Mouse (Mus musculus) embryonic facial prominence, embryonic 12.5 days (tissue): ENCODE data around the gene Uaca. TPM values are rescaled to one million over a fixed set of nuclear protein-coding genes. Genes with fewer than 3 reads are reported as not detected.

Source experiments
- ATAC-seq: fragments of 200-750 bp; cut with Nextera tagmentation; 2 replicates; pipeline ENCODE4 v1.8.0; 2017; ENCODE audit not compliant: insufficient number of reproducible peaks, insufficient read depth, low FRiP score, low TSS enrichment
- H3K27ac ChIP-seq: fragments of 300-500 bp; sonication (generic); 2 replicates; pipeline ENCODE4 v1.5.1; 2016; ENCODE audit warnings: mild to moderate bottlenecking
- H3K27me3 ChIP-seq: fragments of 300-500 bp; sonication (generic); 2 replicates; pipeline ENCODE4 v1.6.1; 2016; ENCODE audit warnings: mild to moderate bottlenecking, moderate library complexity
- H3K36me3 ChIP-seq: fragments of 300-500 bp; sonication (generic); 2 replicates; pipeline ENCODE4 v1.6.1; 2016; ENCODE audit warnings: mild to moderate bottlenecking
- H3K4me1 ChIP-seq: fragments of 300-500 bp; sonication (generic); 2 replicates; pipeline ENCODE4 v1.6.1; 2016
- H3K4me2 ChIP-seq: fragments of 300-500 bp; sonication (generic); replicated peaks from 2 replicates; pipeline ENCODE4 v1.6.1; 2016; ENCODE audit warnings: mild to moderate bottlenecking, moderate library complexity
- H3K4me3 ChIP-seq: fragments of 300-500 bp; sonication (generic); 2 replicates; pipeline ENCODE4 v1.5.1; 2016; ENCODE audit warnings: mild to moderate bottlenecking
- H3K9ac ChIP-seq: fragments of 300-500 bp; sonication (generic); 2 replicates; pipeline ENCODE4 v1.6.1; 2016; ENCODE audit warnings: mild to moderate bottlenecking, moderate library complexity
- H3K9me3 ChIP-seq: fragments of 300-500 bp; sonication (generic); 2 replicates; pipeline ENCODE4 v1.6.1; 2016; ENCODE audit warnings: mild to moderate bottlenecking, moderate library complexity
- WGBS: fragments of 180-500 bp; shearing (Covaris S2); methylation state at CpG from one replicate; pipeline ENCODE4 v1.1.7; 2016; 5-methylcytosine and 5-hydroxymethylcytosine counted together
- polyA plus RNA-seq: library from polyadenylated mRNA; unstranded; fragments of >200 nt; fragmentation: Nextera tagmentation; extraction: Ambion mirVana; gene quantifications from 2 replicates; pipeline ENCODE4 v1.2.1, GENCODE M21; 2016

Gene Uaca
- polyA plus RNA-seq, 1 experiment from 2014 or later: 37.1 TPM

- Histone ChIP-seq H3K27me3 (no peaks in the 10 kb centered on the region), H3K9ac (no peak overlapping the region), H3K4me3 (no peak overlapping the region), H3K4me1 (0 out of 2 replicates have a peak, but pooled peaks cover under 1% of the 10 kb centered on the region), H3K36me3 (peaks cover 35% of the 10 kb centered on the region; the same call in 1 of the 2 replicates), H3K27ac (no peak overlapping the region), H3K4me2 (no peak overlapping the region), H3K9me3 (no peaks in the 10 kb centered on the region)
- WGBS: 89% methylated on average over 28 of the region's 28 CpGs
- no peak for ATAC-seq
Observed at GRCm38 (mm10) chr9:60870919-60871503, 76.7 kb downstream of the Uaca start.

- H3K9me3 ChIP-seq: no peaks in the 10 kb centered on the region
- no peak overlapping the region for H3K9ac ChIP-seq
- H3K27ac ChIP-seq: no peak overlapping the region
- no peaks in the 10 kb centered on the region for H3K4me1 ChIP-seq
- WGBS: 83% methylated on average over 13 of the region's 13 CpGs
- H3K4me3 ChIP-seq: no peak overlapping the region
- H3K27me3 ChIP-seq: no peaks in the 10 kb centered on the region
- no peak for ATAC-seq
- H3K4me2 ChIP-seq: no peak overlapping the region
- H3K36me3 ChIP-seq: peaks cover 42% of the 10 kb centered on the region
Observed at GRCm38 (mm10) chr9:60873257-60874054, 79.1 kb downstream of the Uaca start.

DNA sequence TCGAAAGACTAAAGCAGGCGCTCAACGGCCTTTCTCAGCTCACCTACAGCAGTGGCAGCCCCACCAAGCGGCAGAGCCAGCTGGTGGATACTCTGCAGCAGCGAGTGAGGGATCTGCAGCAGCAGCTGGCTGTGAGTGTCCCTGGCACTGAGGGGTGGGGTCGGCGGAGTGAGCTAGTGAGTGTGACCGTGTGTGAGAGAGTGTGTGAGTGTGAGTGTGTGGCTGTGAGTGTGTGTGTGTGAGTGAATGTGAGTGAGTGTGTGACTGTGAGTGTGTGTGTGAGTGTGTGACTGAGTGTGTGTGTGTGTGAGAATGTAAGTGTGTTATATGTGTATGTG, 79.7 kb downstream of the Uaca start:
- peaks cover 42% of the 10 kb centered on the region for H3K36me3 ChIP-seq
- ATAC-seq: no peak
- no peaks in the 10 kb centered on the region for H3K27me3 ChIP-seq
- WGBS: 95% methylated on average over 8 of the region's 8 CpGs
- no peak overlapping the region for H3K9ac ChIP-seq
- no peak overlapping the region for H3K27ac ChIP-seq
- no peak overlapping the region for H3K4me3 ChIP-seq
- H3K4me2 ChIP-seq: no peak overlapping the region
- no peaks in the 10 kb centered on the region for H3K9me3 ChIP-seq
- no peaks in the 10 kb centered on the region for H3K4me1 ChIP-seq

DNA sequence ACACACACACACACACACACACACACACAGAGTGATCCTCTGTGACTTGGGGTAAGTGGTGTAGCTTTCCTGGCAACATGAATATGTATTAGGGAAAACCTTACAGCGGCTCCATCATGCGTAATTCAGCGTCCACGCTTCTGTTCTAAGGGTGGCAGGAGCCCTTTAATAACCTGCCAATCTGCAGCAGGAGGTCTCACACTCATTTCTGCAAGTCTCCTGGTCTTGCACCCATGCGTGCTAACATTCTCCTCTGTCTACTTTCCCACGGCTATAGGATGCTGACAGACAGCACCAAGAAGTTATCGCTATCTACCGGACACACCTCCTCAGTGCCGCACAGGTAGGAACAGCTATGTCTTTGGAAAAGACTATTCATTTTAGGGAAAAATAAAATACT, 81.7 kb downstream of the Uaca start:
- Histone ChIP-seq H3K9ac (no peak overlapping the region), H3K27me3 (no peaks in the 10 kb centered on the region), H3K4me1 (no peaks in the 10 kb centered on the region), H3K4me3 (no peak overlapping the region), H3K27ac (no peak overlapping the region), H3K36me3 (peaks cover 37% of the 10 kb centered on the region), H3K4me2 (no peak overlapping the region), H3K9me3 (no peaks in the 10 kb centered on the region)
- WGBS: 90% methylated on average over 9 of the region's 9 CpGs
- ATAC-seq: no peak

- no peak overlapping the region for H3K4me2 ChIP-seq
- no peaks in the 10 kb centered on the region for H3K27me3 ChIP-seq
- H3K4me3 ChIP-seq: no peak overlapping the region
- 70% methylated on average over 8 of the region's 8 CpGs for WGBS
- no peaks in the 10 kb centered on the region for H3K9me3 ChIP-seq
- no peak overlapping the region for H3K27ac ChIP-seq
- no peak overlapping the region for H3K9ac ChIP-seq
- peaks cover 32% of the 10 kb centered on the region for H3K36me3 ChIP-seq
- no peak for ATAC-seq
- H3K4me1 ChIP-seq: no peaks in the 10 kb centered on the region
Observed at GRCm38 (mm10) chr9:60876531-60876930, 82.2 kb downstream of the Uaca start.

DNA sequence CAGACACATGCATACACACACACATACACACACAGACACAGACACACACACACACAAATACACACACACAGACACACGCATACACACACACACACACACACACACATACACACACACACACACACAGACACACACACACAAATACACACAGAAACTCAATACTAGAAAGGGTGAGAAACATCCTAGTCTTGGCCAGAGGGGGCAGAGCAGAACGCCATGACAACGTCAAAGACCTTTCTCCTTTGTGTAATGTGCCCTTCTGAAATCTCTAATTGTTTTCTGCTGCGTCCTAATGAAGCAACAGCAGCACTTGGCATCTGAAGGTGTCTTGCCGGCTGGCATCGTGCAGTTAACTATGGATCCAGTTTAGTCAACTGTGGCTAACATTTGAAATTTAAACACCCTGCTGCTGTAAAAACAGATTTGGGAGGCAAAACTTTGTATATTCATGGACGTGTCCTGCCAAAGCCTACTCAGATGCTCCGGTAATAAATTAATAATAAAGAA, 83.8 kb downstream of the Uaca start:
- no peaks in the 10 kb centered on the region for H3K27me3 ChIP-seq
- no peak overlapping the region for H3K27ac ChIP-seq
- H3K9ac ChIP-seq: no peak overlapping the region
- WGBS: 79% methylated on average over 8 of the region's 8 CpGs
- H3K4me1 ChIP-seq: no peaks in the 10 kb centered on the region
- no peak for ATAC-seq
- H3K9me3 ChIP-seq: no peaks in the 10 kb centered on the region
- H3K4me2 ChIP-seq: no peak overlapping the region
- no peak overlapping the region for H3K4me3 ChIP-seq
- peaks cover 27% of the 10 kb centered on the region for H3K36me3 ChIP-seq

DNA sequence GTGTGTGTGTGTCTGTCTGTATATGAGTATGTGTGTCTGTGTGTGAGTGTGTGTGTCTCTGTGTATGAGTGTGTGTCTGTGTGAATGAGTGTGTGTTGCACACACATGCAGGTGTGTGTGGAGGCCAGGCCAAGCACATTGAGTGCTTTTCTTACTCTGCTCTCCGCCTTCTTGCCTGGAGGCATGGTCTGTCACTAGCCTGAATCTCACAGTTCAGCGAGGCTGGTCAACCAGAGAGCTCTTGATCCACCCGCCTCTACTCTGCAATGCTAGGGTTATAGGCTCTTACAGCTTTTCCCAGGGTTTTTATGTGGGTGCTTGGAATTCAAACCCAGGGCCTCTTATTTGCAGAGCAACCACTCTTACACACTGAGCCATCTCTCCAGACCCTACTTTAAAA, 84.3 kb downstream of the Uaca start:
- Histone ChIP-seq H3K9me3 (no peaks in the 10 kb centered on the region), H3K4me3 (no peak overlapping the region), H3K27ac (no peak overlapping the region), H3K4me2 (no peak overlapping the region), H3K4me1 (no peaks in the 10 kb centered on the region), H3K9ac (no peak overlapping the region), H3K27me3 (no peaks in the 10 kb centered on the region), H3K36me3 (peaks cover 27% of the 10 kb centered on the region)
- 58% methylated on average over 3 of the region's 3 CpGs for WGBS
- no peak for ATAC-seq

- no peak overlapping the region for H3K4me2 ChIP-seq
- H3K27me3 ChIP-seq: no peaks in the 10 kb centered on the region
- no peak for ATAC-seq
- 60% methylated on average over 6 of the region's 6 CpGs for WGBS
- H3K9me3 ChIP-seq: no peaks in the 10 kb centered on the region
- no peak overlapping the region for H3K27ac ChIP-seq
- H3K9ac ChIP-seq: no peak overlapping the region
- H3K4me3 ChIP-seq: no peak overlapping the region
- H3K36me3 ChIP-seq: peaks cover 6% of the 10 kb centered on the region
- H3K4me1 ChIP-seq: no peaks in the 10 kb centered on the region; the same call in 1 of the 2 replicates
Observed at GRCm38 (mm10) chr9:60885148-60885547, 90.8 kb downstream of the Uaca start.

DNA sequence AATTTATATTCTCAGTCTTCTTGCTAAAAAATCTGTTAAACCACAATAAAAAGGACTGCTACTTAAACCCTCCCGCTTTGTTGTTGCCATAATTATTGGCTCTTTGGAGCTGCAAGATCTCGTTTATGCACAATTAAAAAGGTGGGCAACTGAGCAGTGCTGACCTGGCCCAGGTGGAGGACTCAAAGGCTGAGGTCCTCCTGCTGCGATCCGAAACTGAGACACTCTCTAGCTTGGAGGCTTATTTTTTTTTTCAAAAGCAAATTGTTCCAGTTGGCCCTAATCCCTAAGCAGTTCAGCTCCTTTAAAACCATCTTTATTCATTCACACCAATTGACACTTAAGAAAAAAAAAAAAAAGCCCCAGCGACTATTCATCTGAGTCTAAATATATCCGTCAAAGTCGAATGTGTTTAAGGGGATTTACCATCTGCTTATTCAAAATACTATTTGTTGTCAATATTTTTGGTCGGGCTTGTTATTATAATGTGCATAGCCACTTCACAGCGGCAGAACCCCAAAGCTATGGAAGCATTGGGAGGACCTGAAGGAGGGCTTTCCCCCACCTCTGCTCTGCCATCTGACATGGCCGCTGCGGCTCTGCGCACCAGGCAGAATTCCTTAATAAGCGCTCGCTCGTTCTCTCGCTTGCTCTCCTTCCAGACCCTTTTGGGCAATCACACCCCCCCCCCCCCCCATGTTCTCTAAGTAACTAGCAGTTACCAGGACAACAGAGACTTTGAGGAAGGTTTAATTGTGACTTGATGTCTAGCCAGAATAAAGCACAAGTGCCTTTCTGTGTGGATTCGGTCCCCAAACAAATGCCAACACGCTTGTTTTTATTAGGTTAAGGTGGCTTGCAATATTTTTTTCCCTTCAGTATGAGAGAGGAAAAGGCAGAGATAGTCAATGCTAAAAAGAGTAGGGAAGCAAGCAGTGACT, 92.4 kb downstream of the Uaca start:
- Histone ChIP-seq H3K27me3 (no peaks in the 10 kb centered on the region), H3K4me2 (no peak overlapping the region), H3K4me1 (no peaks in the 10 kb centered on the region; the same call in 1 of the 2 replicates), H3K27ac (no peak overlapping the region), H3K4me3 (no peak overlapping the region), H3K36me3 (peaks cover 3% of the 10 kb centered on the region; the same call in 1 of the 2 replicates), H3K9me3 (no peaks in the 10 kb centered on the region), H3K9ac (no peak overlapping the region)
- WGBS: 61% methylated on average over 18 of the region's 18 CpGs
- no peak for ATAC-seq

GRCm38 (mm10) chr9:60887389-60887811, 93.1 kb downstream of the Uaca start:
- H3K4me2 ChIP-seq: no peak overlapping the region
- no peak overlapping the region for H3K4me3 ChIP-seq
- no peaks in the 10 kb centered on the region; the same call in 1 of the 2 replicates for H3K4me1 ChIP-seq
- peaks cover 3% of the 10 kb centered on the region; the same call in 1 of the 2 replicates for H3K36me3 ChIP-seq
- no peak for ATAC-seq
- no peaks in the 10 kb centered on the region for H3K27me3 ChIP-seq
- H3K9ac ChIP-seq: no peak overlapping the region
- no peak overlapping the region for H3K27ac ChIP-seq
- 61% methylated on average over 9 of the region's 9 CpGs for WGBS
- H3K9me3 ChIP-seq: no peaks in the 10 kb centered on the region

GRCm38 (mm10) chr9:60893511-60893910, 99.2 kb downstream of the Uaca start:
- no peak for ATAC-seq
- H3K27ac ChIP-seq: no peak overlapping the region
- peaks cover 7% of the 10 kb centered on the region; the same call in 1 of the 2 replicates for H3K27me3 ChIP-seq
- no peaks in the 10 kb centered on the region for H3K36me3 ChIP-seq
- WGBS: 82% methylated on average over 6 of the region's 6 CpGs
- H3K9me3 ChIP-seq: no peaks in the 10 kb centered on the region
- 0 out of 2 replicates have a peak, but pooled peaks cover 9% of the 10 kb centered on the region for H3K4me1 ChIP-seq
- H3K9ac ChIP-seq: no peak overlapping the region
- H3K4me3 ChIP-seq: no peak overlapping the region
- H3K4me2 ChIP-seq: no peak overlapping the region
